Mouse (Mus musculus) cerebellum, adult 9-11 months (tissue): ENCODE data around the gene Idh3a.
"Not testable (repeated sequence)": the region's sequence is repeated elsewhere in the genome, so short reads cannot be mapped to it uniquely, and the experiment has no call there.

ENCODE experiments used
- DNase-seq: peaks from one replicate; pipeline ENCODE4 v3.0.0; 2022

The Idh3a gene

GRCm38 (mm10) chr9:54586199-54587061, at the start of gene Idh3a:
Gene Idh3a (plus strand): TSS chr9:54586334.
- DNase-seq = peak; percentile 94

GRCm38 (mm10) chr9:54537030-54537429, 49.1 kb upstream of the Idh3a start:
- DNase-seq = no peak

GRCm38 (mm10) chr9:54537480-54537879, 48.7 kb upstream of the Idh3a start:
- DNase-seq = no peak

GRCm38 (mm10) chr9:54538244-54538643, 47.9 kb upstream of the Idh3a start:
- DNase-seq = no peak

GRCm38 (mm10) chr9:54538684-54539083, 47.5 kb upstream of the Idh3a start, which contains the start of gene Sh2d7:
Gene Sh2d7 (plus strand): TSS chr9:54538984.
- DNase-seq = no peak

- no peak for DNase-seq
Measured at GRCm38 (mm10) chr9:54540801-54541200, 45.3 kb upstream of the Idh3a start.

GRCm38 (mm10) chr9:54544212-54544953, 41.8 kb upstream of the Idh3a start:
- no peak for DNase-seq

GRCm38 (mm10) chr9:54544954-54545315, 41.2 kb upstream of the Idh3a start:
- DNase-seq = no peak

GRCm38 (mm10) chr9:54547536-54547935, 38.6 kb upstream of the Idh3a start:
- DNase-seq = peak; percentile 64

- DNase-seq = no peak
Measured at GRCm38 (mm10) chr9:54549433-54549832, 36.7 kb upstream of the Idh3a start.

GRCm38 (mm10) chr9:54552409-54552808, 33.7 kb upstream of the Idh3a start:
- peak; percentile 79 for DNase-seq

GRCm38 (mm10) chr9:54555044-54555443, 31.1 kb upstream of the Idh3a start:
- DNase-seq = no peak

GRCm38 (mm10) chr9:54558731-54559130, 27.4 kb upstream of the Idh3a start:
- DNase-seq = peak; percentile 33

GRCm38 (mm10) chr9:54559771-54560471, 26.2 kb upstream of the Idh3a start, which contains the start of gene Cib2:
Gene Cib2 (minus strand): TSS chr9:54560218.
- DNase-seq = peak; percentile 87

- DNase-seq = no peak
Measured at GRCm38 (mm10) chr9:54560831-54561601, 25.1 kb upstream of the Idh3a start.

- no peak for DNase-seq
Measured at GRCm38 (mm10) chr9:54566958-54567357, 19.2 kb upstream of the Idh3a start.

GRCm38 (mm10) chr9:54568732-54569131, 17.4 kb upstream of the Idh3a start:
- no peak for DNase-seq

GRCm38 (mm10) chr9:54571130-54571839, 14.8 kb upstream of the Idh3a start:
- no peak for DNase-seq

GRCm38 (mm10) chr9:54583712-54584111, 2.4 kb upstream of the Idh3a start:
- no peak for DNase-seq

GRCm38 (mm10) chr9:54584127-54584526, 2.0 kb upstream of the Idh3a start:
- DNase-seq = not testable (repeated sequence)

- no peak for DNase-seq
Measured at GRCm38 (mm10) chr9:54585839-54586198, 315 bp upstream of the Idh3a start.

- DNase-seq = no peak
Measured at GRCm38 (mm10) chr9:54587863-54588262, 1.7 kb downstream of the Idh3a start.
